Mouse (Mus musculus): Measurements from ENCODE around the gene Pcnx2. TPM values are rescaled to one million over a fixed set of nuclear protein-coding genes. Genes with fewer than 3 reads are reported as not detected.

The Pcnx2 gene
- total and polyA plus RNA-seq, 3 experiments = 0.34 to 0.86 (median 0.36) TPM

DNA sequence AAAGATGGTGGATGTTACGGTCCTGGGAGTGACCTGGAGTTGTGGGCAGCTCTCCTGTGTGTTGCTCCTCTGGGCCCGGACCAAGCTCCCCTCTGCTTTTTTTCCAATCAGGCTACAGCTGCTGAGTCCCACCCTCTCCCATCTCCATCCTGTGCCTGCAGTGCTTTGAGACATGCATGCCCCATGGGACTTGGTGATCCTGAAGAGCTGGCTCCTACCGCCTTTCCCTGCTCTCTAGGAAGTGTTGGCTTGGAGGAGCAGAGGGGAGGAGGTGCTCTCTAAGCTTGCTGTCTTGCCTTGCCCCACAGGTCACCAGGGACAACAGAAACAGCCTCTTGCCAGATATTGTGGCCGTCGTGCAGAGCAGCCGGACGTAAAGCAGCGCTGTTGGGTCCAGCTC is 150.7 kb downstream of the Pcnx2 start:
- Histone ChIP-seq H3K9ac (ENCODE audit: low read depth, low read length) (no peak overlapping the region), H3K27ac (no peak overlapping the region), H3K4me3 (no peak overlapping the region), H3K27me3 (ENCODE audit: control insufficient read depth, insufficient read depth, low read length) (no peaks in the 10 kb centered on the region), H3K79me2 (replicated peaks; ENCODE audit: control insufficient read depth, insufficient read depth, low read length) (no peaks in the 10 kb centered on the region), H3K4me1 (ENCODE audit: control insufficient read depth, insufficient read depth, low read length) (no peaks in the 10 kb centered on the region), H3K36me3 (ENCODE audit: control insufficient read depth, insufficient read depth, low read length) (no peaks in the 10 kb centered on the region)
- intact Hi-C loops (cut with DNase I) = loop anchor here (5.0 kb wide), 1 partner anchor 40 kb away; no protein-coding TSS in a partner anchor
- DNase-seq = no peak
- TF ChIP-seq CTCF (IDR thresholded peaks at IDR 0.05) = no peak
- no peak for TF ChIP-seq EP300 (IDR thresholded peaks at IDR 0.05; ENCODE audit: insufficient read depth, low read depth, low read length)
- no peak for TF ChIP-seq POLR2A (IDR thresholded peaks at IDR 0.05; ENCODE audit: insufficient read depth, low read depth, low read length)
- 57% methylated on average over 8 of the region's 8 CpGs for WGBS

DNA sequence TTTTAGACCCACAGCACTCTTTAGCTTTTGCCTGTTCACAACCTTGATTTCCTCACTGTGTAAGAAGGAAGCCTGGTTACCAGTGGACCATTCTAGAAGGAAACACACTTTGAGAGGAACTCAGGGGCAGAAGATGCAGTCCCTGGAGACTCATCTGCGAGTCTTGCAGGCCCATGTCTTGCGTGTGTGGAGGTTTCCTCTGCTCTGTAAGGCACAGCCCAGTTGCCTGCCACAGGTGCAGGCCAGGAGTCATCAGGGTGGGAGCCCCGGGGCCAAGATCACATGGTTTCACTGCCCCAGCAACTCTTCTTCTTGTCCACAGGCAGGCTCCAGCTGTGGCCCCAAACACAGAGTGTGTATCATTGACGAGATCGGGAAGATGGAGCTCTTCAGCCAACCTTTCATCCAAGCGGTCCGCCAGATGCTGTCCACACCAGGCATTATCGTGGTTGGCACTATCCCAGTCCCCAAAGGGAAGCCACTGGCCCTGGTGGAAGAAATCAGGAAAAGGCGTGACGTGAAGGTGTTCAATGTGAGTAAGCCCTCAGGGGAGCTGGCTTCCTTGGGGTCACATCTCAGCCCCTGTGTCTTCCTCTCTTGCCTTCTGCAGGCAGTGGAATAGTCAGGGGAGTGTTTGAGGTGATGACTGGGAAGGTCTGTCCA is 153.1 kb downstream of the Pcnx2 start:
- Histone ChIP-seq H3K4me1 (ENCODE audit: control insufficient read depth, insufficient read depth, low read length) (no peaks in the 10 kb centered on the region), H3K27ac (no peak overlapping the region), H3K79me2 (replicated peaks; ENCODE audit: control insufficient read depth, insufficient read depth, low read length) (no peaks in the 10 kb centered on the region), H3K4me3 (no peak overlapping the region), H3K36me3 (ENCODE audit: control insufficient read depth, insufficient read depth, low read length) (no peaks in the 10 kb centered on the region), H3K9ac (ENCODE audit: low read depth, low read length) (no peak overlapping the region), H3K27me3 (ENCODE audit: control insufficient read depth, insufficient read depth, low read length) (no peaks in the 10 kb centered on the region)
- intact Hi-C loops (cut with DNase I) = loop anchor here (5.0 kb wide), 1 partner anchor 38 kb away; no protein-coding TSS in a partner anchor
- no peak for DNase-seq
- TF ChIP-seq CTCF (IDR thresholded peaks at IDR 0.05) = no peak
- TF ChIP-seq EP300 (IDR thresholded peaks at IDR 0.05; ENCODE audit: insufficient read depth, low read depth, low read length) = no peak
- WGBS = 72% methylated on average over 10 of the region's 10 CpGs

DNA sequence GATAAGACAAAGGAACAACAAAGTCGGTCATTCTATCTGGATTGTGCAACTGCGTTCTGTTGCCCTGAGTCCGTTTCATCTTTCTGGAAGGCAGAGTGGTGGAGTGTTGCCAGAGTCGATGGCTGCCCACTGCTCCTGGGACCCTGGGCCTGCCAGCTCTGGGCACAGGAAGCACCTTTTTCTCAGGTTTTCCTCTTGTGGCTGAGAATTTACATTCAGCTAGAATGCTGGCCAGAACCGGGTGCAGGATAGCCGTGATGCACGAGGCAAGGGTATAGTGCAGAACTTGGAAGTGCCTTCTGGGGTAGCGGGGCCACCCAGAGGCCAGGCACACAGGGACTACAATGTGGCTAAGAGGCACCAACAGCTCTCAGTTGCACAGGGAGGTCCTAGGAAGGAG is 155.7 kb downstream of the Pcnx2 start:
- no peak for DNase-seq
- WGBS = 60% methylated on average over 8 of the region's 8 CpGs
- H3K27ac ChIP-seq = no peak overlapping the region
- H3K4me3 ChIP-seq = no peak overlapping the region
- no peak overlapping the region for H3K9ac ChIP-seq (ENCODE audit: low read depth, low read length)
- no peaks in the 10 kb centered on the region for H3K27me3 ChIP-seq (ENCODE audit: control insufficient read depth, insufficient read depth, low read length)
- no peaks in the 10 kb centered on the region for H3K79me2 ChIP-seq (replicated peaks; ENCODE audit: control insufficient read depth, insufficient read depth, low read length)
- H3K36me3 ChIP-seq (ENCODE audit: control insufficient read depth, insufficient read depth, low read length) = no peaks in the 10 kb centered on the region
- intact Hi-C loops (cut with DNase I) = no loop called here
- TF ChIP-seq EP300 (IDR thresholded peaks at IDR 0.05; ENCODE audit: insufficient read depth, low read depth, low read length) = no peak
- TF ChIP-seq POLR2A (IDR thresholded peaks at IDR 0.05; ENCODE audit: insufficient read depth, low read depth, low read length) = no peak
- TF ChIP-seq CTCF (IDR thresholded peaks at IDR 0.05) = no peak
- H3K4me1 ChIP-seq (ENCODE audit: control insufficient read depth, insufficient read depth, low read length) = no peaks in the 10 kb centered on the region

DNA sequence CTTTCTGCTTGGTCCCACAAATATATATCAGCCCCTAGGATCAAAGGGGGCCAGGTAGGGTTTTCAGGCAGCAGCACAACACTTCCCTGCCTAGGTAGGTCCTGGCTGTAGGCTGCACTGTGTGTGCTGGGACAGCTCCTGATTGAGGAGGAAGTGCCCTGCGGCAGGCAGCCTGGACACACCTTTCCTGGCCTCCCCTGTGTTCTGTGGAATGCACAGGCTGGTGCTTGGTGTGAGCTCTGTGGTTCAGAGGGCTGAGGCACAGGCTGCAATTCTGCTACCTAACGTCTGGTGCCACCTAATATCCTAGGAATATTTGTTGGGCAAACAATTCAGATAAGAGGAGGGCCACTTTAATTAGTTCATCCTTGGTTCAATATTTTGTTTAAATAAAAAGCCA is 156.3 kb downstream of the Pcnx2 start:
- no peak overlapping the region for H3K27ac ChIP-seq
- H3K36me3 ChIP-seq (ENCODE audit: control insufficient read depth, insufficient read depth, low read length) = no peaks in the 10 kb centered on the region
- TF ChIP-seq EP300 (IDR thresholded peaks at IDR 0.05; ENCODE audit: insufficient read depth, low read depth, low read length) (no peak), CTCF (IDR thresholded peaks at IDR 0.05) (no peak), POLR2A (IDR thresholded peaks at IDR 0.05; ENCODE audit: insufficient read depth, low read depth, low read length) (no peak)
- no peak overlapping the region for H3K9ac ChIP-seq (ENCODE audit: low read depth, low read length)
- H3K4me3 ChIP-seq = no peak overlapping the region
- H3K79me2 ChIP-seq (replicated peaks; ENCODE audit: control insufficient read depth, insufficient read depth, low read length) = no peaks in the 10 kb centered on the region
- no peaks in the 10 kb centered on the region for H3K27me3 ChIP-seq (ENCODE audit: control insufficient read depth, insufficient read depth, low read length)
- DNase-seq = no peak
- 45% methylated on average over 2 of the region's 2 CpGs for WGBS
- intact Hi-C loops (cut with DNase I) = no loop called here
- no peaks in the 10 kb centered on the region for H3K4me1 ChIP-seq (ENCODE audit: control insufficient read depth, insufficient read depth, low read length)

DNA sequence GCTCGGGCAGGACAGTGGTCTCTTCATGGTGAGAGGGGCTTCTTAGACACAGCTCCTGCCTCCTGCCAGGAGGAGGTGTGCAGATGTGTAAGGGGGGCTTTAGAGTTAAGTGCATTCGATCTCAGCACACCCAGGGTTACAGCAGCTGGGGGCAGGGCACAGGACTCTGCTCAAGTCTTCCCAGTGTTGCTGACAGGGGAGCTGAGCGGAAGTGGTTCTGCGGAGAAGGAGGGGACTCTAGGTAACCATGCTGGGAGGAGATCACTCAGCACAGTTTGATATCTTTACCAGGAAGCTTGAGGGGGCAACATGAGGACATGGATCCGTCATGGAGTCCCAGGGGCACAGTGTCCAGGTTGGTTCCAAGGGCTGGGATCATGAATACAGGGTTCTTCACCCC is 156.7 kb downstream of the Pcnx2 start:
- Histone ChIP-seq H3K27me3 (ENCODE audit: control insufficient read depth, insufficient read depth, low read length) (no peaks in the 10 kb centered on the region), H3K27ac (no peak overlapping the region), H3K4me3 (no peak overlapping the region), H3K4me1 (ENCODE audit: control insufficient read depth, insufficient read depth, low read length) (no peaks in the 10 kb centered on the region), H3K36me3 (ENCODE audit: control insufficient read depth, insufficient read depth, low read length) (no peaks in the 10 kb centered on the region), H3K79me2 (replicated peaks; ENCODE audit: control insufficient read depth, insufficient read depth, low read length) (no peaks in the 10 kb centered on the region), H3K9ac (ENCODE audit: low read depth, low read length) (no peak overlapping the region)
- DNase-seq = no peak
- no peak for TF ChIP-seq EP300 (IDR thresholded peaks at IDR 0.05; ENCODE audit: insufficient read depth, low read depth, low read length)
- no peak for TF ChIP-seq CTCF (IDR thresholded peaks at IDR 0.05)
- TF ChIP-seq POLR2A (IDR thresholded peaks at IDR 0.05; ENCODE audit: insufficient read depth, low read depth, low read length) = no peak
- intact Hi-C loops (cut with DNase I) = no loop called here
- WGBS = 77% methylated on average over 5 of the region's 5 CpGs

DNA sequence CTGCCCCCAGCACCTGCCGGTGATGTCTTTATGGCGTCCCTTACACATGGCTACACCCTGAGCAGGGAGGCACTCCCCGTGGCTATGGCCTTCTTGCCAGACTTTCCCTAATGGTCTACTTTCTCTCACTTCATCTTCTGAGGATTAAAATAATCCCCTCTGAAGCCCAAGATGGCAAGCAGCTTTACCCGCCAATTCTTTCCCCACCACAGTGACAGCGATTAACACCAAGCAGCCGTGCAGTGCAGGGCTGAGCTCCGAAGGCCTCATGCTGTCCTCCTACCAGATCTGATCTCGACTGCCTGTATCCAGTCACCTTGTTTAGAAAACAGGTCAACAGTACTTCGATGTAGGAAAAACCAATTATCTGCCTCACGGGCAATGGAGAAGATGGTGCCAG is 157.5 kb downstream of the Pcnx2 start:
- no peaks in the 10 kb centered on the region for H3K4me1 ChIP-seq (ENCODE audit: control insufficient read depth, insufficient read depth, low read length)
- TF ChIP-seq EP300 (IDR thresholded peaks at IDR 0.05; ENCODE audit: insufficient read depth, low read depth, low read length) (no peak), CTCF (IDR thresholded peaks at IDR 0.05) (no peak), POLR2A (IDR thresholded peaks at IDR 0.05; ENCODE audit: insufficient read depth, low read depth, low read length) (no peak)
- H3K27ac ChIP-seq = no peak overlapping the region
- H3K79me2 ChIP-seq (replicated peaks; ENCODE audit: control insufficient read depth, insufficient read depth, low read length) = no peaks in the 10 kb centered on the region
- H3K4me3 ChIP-seq = no peak overlapping the region
- no peaks in the 10 kb centered on the region for H3K27me3 ChIP-seq (ENCODE audit: control insufficient read depth, insufficient read depth, low read length)
- H3K36me3 ChIP-seq (ENCODE audit: control insufficient read depth, insufficient read depth, low read length) = no peaks in the 10 kb centered on the region
- 91% methylated on average over 10 of the region's 10 CpGs for WGBS
- no peak overlapping the region for H3K9ac ChIP-seq (ENCODE audit: low read depth, low read length)
- no peak for DNase-seq
- intact Hi-C loops (cut with DNase I) = no loop called here

Measured in heart, adult 2 months (tissue).